Mouse (Mus musculus) frontal cortex, adult 2 months (tissue): ENCODE measurements around the gene Hoxb6. TPM values are rescaled to one million over a fixed set of nuclear protein-coding genes. Genes with fewer than 3 reads are reported as not detected.

Experiments
- DNase-seq, 2 experiments: peaks; one replicate each; pipeline ENCODE4 v3.0.0; 2022; ENCODE audit warnings: low spot score in 1 of 2; ENCODE audit errors: extremely low spot score in 1 of 2
- polyA plus RNA-seq: library from polyadenylated mRNA; depleted of rRNA; stranded (reverse); fragments of >200 nt; gene quantifications from 2 replicates; pipeline ENCODE4 v1.2.3, GENCODE M21; 2012; rRNA removed

Gene Hoxb6
- polyA plus RNA-seq, result not detected in 2 replicates

GRCm38 (mm10) chr11:96291681-96292564 lies at the start of gene Hoxb6:
Hoxb6 (plus strand) TSS chr11:96292476.
- no peak for DNase-seq

- DNase-seq, result no peak
Measured at GRCm38 (mm10) chr11:96250901-96251300, 41.4 kb upstream of the Hoxb6 start.

- DNase-seq, result no peak
Measured at GRCm38 (mm10) chr11:96251480-96252031, 40.7 kb upstream of the Hoxb6 start.

GRCm38 (mm10) chr11:96252541-96253120 lies 39.6 kb upstream of the Hoxb6 start:
- DNase-seq, result no peak

- DNase-seq, result no peak
Measured at GRCm38 (mm10) chr11:96254221-96254620, 38.1 kb upstream of the Hoxb6 start.

GRCm38 (mm10) chr11:96255111-96255995 lies 36.9 kb upstream of the Hoxb6 start:
- no peak for DNase-seq

- no peak for DNase-seq
Measured at GRCm38 (mm10) chr11:96255996-96256445, 36.3 kb upstream of the Hoxb6 start.

- DNase-seq, result no peak
Measured at GRCm38 (mm10) chr11:96257141-96257540, 35.1 kb upstream of the Hoxb6 start.

- no peak for DNase-seq
Measured at GRCm38 (mm10) chr11:96259038-96259437, 33.2 kb upstream of the Hoxb6 start.

GRCm38 (mm10) chr11:96259511-96259910 lies 32.8 kb upstream of the Hoxb6 start:
- DNase-seq, result no peak

- no peak for DNase-seq
Measured at GRCm38 (mm10) chr11:96260310-96260970, 31.8 kb upstream of the Hoxb6 start.

- DNase-seq, result no peak
Measured at GRCm38 (mm10) chr11:96261323-96261890, 30.9 kb upstream of the Hoxb6 start.

GRCm38 (mm10) chr11:96262262-96262830 lies 29.9 kb upstream of the Hoxb6 start:
- DNase-seq, result no peak

- no peak for DNase-seq
Measured at GRCm38 (mm10) chr11:96263636-96264389, 28.5 kb upstream of the Hoxb6 start.

GRCm38 (mm10) chr11:96264390-96265020 lies 27.8 kb upstream of the Hoxb6 start:
- no peak for DNase-seq

GRCm38 (mm10) chr11:96265954-96266353 lies 26.3 kb upstream of the Hoxb6 start:
- DNase-seq, result no peak

- DNase-seq, result no peak
Measured at GRCm38 (mm10) chr11:96267021-96267920, 25.0 kb upstream of the Hoxb6 start.
